Mouse (Mus musculus): ENCODE results near the gene Spint2. TPM values are rescaled to one million over a fixed set of nuclear protein-coding genes. Genes with fewer than 3 reads are reported as not detected.

The Spint2 gene
- total and polyA plus RNA-seq, 2 experiments from 2014 or later = 46.6 to 81.6 TPM

DNA sequence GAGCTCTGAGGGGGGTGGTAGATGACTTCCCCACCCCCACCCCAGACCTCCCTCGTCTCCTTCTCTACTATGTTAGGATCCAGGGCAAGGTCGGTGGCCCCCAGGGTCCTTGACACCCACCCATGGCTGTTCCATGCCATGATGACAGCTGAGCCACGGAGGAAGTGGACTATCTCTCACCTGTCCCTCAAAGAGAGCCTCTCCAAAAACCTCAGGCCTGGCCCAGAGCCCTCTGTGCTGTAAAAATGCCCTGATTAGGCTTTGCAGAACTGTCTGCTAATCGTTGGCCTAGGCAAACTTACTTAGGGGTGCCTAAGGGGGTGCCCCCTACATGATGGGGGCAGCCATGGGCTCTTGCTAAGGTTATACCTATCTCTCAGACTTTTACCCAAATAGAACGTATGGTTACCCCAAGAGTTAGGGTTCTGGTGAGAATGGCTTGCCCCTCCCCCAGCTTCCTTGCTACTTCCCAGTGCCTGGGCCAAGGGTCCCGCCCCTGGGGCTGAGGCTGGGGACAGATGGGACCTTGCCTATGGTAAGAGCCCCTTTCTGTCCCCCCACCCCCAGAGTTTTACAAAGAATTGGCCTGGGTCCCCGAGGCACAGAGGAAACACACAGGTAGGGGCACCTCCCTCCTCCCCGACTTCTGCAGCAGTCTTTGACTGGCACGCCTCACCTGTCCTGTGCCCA lies 32.0 kb upstream of the Spint2 start:
- Histone ChIP-seq H3K4me1 (ENCODE audit: control insufficient read depth, insufficient read depth) (peaks cover 21% of the 10 kb centered on the region), H3K9ac (replicated peaks; ENCODE audit: low read depth, low read length) (no peak overlapping the region), H3K4me3 (ENCODE audit: low read depth, low read length) (no peak overlapping the region), H3K27me3 (ENCODE audit: control insufficient read depth, insufficient read depth, low read length) (peaks cover 64% of the 10 kb centered on the region), H3K4me2 (ENCODE audit: low read depth, low read length) (no peak overlapping the region), H3K27ac (ENCODE audit: low read depth) (no peak overlapping the region), H3K9me3 (replicated peaks; ENCODE audit: control insufficient read depth, low read length) (no peaks in the 10 kb centered on the region), H3K36me3 (replicated peaks; ENCODE audit: control insufficient read depth, insufficient read depth, low read length) (no peaks in the 10 kb centered on the region)
- WGBS = 53% methylated on average over 9 of the region's 9 CpGs
- TF ChIP-seq EP300 (IDR thresholded peaks at IDR 0.05; ENCODE audit: low read depth) (no peak), CTCF (IDR thresholded peaks at IDR 0.05; ENCODE audit: low read depth) (no peak)
- DNase-seq (ENCODE audit: low spot score) (no peak), ATAC-seq (ENCODE audit: insufficient read depth, low read depth) (no peak)

GRCm38 (mm10) chr7:29313051-29313450 lies 31.3 kb upstream of the Spint2 start:
- ATAC-seq (ENCODE audit: insufficient read depth, low read depth) (no peak), DNase-seq (ENCODE audit: low spot score) (no peak)
- no peak overlapping the region for H3K4me2 ChIP-seq (ENCODE audit: low read depth, low read length)
- H3K27ac ChIP-seq (ENCODE audit: low read depth) = no peak overlapping the region
- H3K9me3 ChIP-seq (replicated peaks; ENCODE audit: control insufficient read depth, low read length) = no peaks in the 10 kb centered on the region
- peaks cover 65% of the 10 kb centered on the region for H3K27me3 ChIP-seq (ENCODE audit: control insufficient read depth, insufficient read depth, low read length)
- TF ChIP-seq EP300 (IDR thresholded peaks at IDR 0.05; ENCODE audit: low read depth) (no peak), CTCF (IDR thresholded peaks at IDR 0.05; ENCODE audit: low read depth) (no peak)
- no peak overlapping the region for H3K9ac ChIP-seq (replicated peaks; ENCODE audit: low read depth, low read length)
- peaks cover 18% of the 10 kb centered on the region for H3K4me1 ChIP-seq (ENCODE audit: control insufficient read depth, insufficient read depth)
- no peak overlapping the region for H3K4me3 ChIP-seq (ENCODE audit: low read depth, low read length)
- no peaks in the 10 kb centered on the region for H3K36me3 ChIP-seq (replicated peaks; ENCODE audit: control insufficient read depth, insufficient read depth, low read length)
- 55% methylated on average over 9 of the region's 9 CpGs for WGBS

DNA sequence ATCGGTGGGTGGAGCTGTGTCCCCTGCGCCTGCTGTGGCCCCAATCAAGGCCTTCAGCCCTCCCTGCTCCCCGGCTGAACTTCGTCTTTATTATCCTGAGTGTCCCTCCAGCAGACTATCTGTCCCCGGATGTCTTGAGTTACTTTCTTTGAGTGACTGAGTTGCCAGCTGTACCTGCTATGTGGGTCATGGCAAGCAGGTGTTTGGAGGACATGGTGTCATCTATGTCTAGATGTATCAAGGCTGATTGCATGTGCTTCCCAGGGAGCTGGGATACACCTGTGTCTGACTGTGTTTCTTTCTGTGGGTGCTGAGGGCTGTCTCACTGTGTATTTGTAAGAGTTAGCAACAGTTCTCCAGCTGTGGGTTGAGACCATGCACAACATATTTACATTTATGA lies 28.0 kb upstream of the Spint2 start:
- Histone ChIP-seq H3K9ac (replicated peaks; ENCODE audit: low read depth, low read length) (peak overlapping the region; percentile 47; the same call in 1 of the 2 replicates), H3K4me2 (ENCODE audit: low read depth, low read length) (peak overlapping the region; percentile 75), H3K9me3 (replicated peaks; ENCODE audit: control insufficient read depth, low read length) (no peaks in the 10 kb centered on the region), H3K4me3 (ENCODE audit: low read depth, low read length) (peak overlapping the region; percentile 45), H3K27me3 (ENCODE audit: control insufficient read depth, insufficient read depth, low read length) (peaks cover 70% of the 10 kb centered on the region), H3K36me3 (replicated peaks; ENCODE audit: control insufficient read depth, insufficient read depth, low read length) (no peaks in the 10 kb centered on the region), H3K27ac (ENCODE audit: low read depth) (no peak overlapping the region), H3K4me1 (ENCODE audit: control insufficient read depth, insufficient read depth) (peaks cover 15% of the 10 kb centered on the region)
- ATAC-seq (ENCODE audit: insufficient read depth, low read depth) (no peak), DNase-seq (ENCODE audit: low spot score) (no peak)
- TF ChIP-seq EP300 (IDR thresholded peaks at IDR 0.05; ENCODE audit: low read depth) (no peak), CTCF (IDR thresholded peaks at IDR 0.05; ENCODE audit: low read depth) (no peak)
- 10% methylated on average over 5 of the region's 5 CpGs for WGBS

- no peak overlapping the region for H3K27ac ChIP-seq (ENCODE audit: low read depth)
- WGBS = 1% methylated on average over 36 of the region's 36 CpGs
Observed at GRCm38 (mm10) chr7:29309221-29309721, 27.6 kb upstream of the Spint2 start.

GRCm38 (mm10) chr7:29307350-29308104 lies 25.8 kb upstream of the Spint2 start:
- Histone ChIP-seq H3K4me1 (ENCODE audit: control insufficient read depth, insufficient read depth) (peaks cover 22% of the 10 kb centered on the region), H3K36me3 (replicated peaks; ENCODE audit: control insufficient read depth, insufficient read depth, low read length) (no peaks in the 10 kb centered on the region), H3K27me3 (ENCODE audit: control insufficient read depth, insufficient read depth, low read length) (peaks cover 86% of the 10 kb centered on the region), H3K4me2 (ENCODE audit: low read depth, low read length) (peak overlapping the region; percentile 80), H3K4me3 (ENCODE audit: low read depth, low read length) (peak overlapping the region; percentile 51), H3K9ac (replicated peaks; ENCODE audit: low read depth, low read length) (no peak overlapping the region), H3K27ac (ENCODE audit: low read depth) (no peak overlapping the region), H3K9me3 (replicated peaks; ENCODE audit: control insufficient read depth, low read length) (no peaks in the 10 kb centered on the region)
- no peak for TF ChIP-seq EP300 (IDR thresholded peaks at IDR 0.05; ENCODE audit: low read depth)
- no peak for TF ChIP-seq CTCF (IDR thresholded peaks at IDR 0.05; ENCODE audit: low read depth)
- DNase-seq (ENCODE audit: low spot score) (peak; percentile 76), ATAC-seq (ENCODE audit: insufficient read depth, low read depth) (peak; percentile 82)
- 2% methylated on average over 41 of the region's 42 CpGs for WGBS

More at GRCm38 (mm10) chr7:29309221-29309721, 27.6 kb upstream of the Spint2 start:
- H3K4me3 ChIP-seq (ENCODE audit: low read depth, low read length) = peak overlapping the region; percentile 45
- no peaks in the 10 kb centered on the region for H3K36me3 ChIP-seq (replicated peaks; ENCODE audit: control insufficient read depth, insufficient read depth, low read length)
- ATAC-seq (ENCODE audit: insufficient read depth, low read depth) (no peak), DNase-seq (ENCODE audit: low spot score) (no peak)
- H3K4me2 ChIP-seq (ENCODE audit: low read depth, low read length) = peak overlapping the region; percentile 75
- H3K9me3 ChIP-seq (replicated peaks; ENCODE audit: control insufficient read depth, low read length) = no peaks in the 10 kb centered on the region
- TF ChIP-seq EP300 (IDR thresholded peaks at IDR 0.05; ENCODE audit: low read depth) (no peak), CTCF (IDR thresholded peaks at IDR 0.05; ENCODE audit: low read depth) (no peak)
- H3K27me3 ChIP-seq (ENCODE audit: control insufficient read depth, insufficient read depth, low read length) = peaks cover 75% of the 10 kb centered on the region
- peak overlapping the region; percentile 47 for H3K9ac ChIP-seq (replicated peaks; ENCODE audit: low read depth, low read length)
- peaks cover 17% of the 10 kb centered on the region for H3K4me1 ChIP-seq (ENCODE audit: control insufficient read depth, insufficient read depth)
